ENCODE assay signal across 18 mouse cellular contexts in genomic region chr13:71350787-71351186, GRCm38 (mm10).
DNase-seq lines count a peak whose midpoint lies in the region; ATAC-seq and TF ChIP-seq lines count a peak whose summit lies in the region.
"Had no signal": no experiment of that assay in that cellular context is flagged by ENCODE, and none has a peak within 500 bp of the region (broad histone marks: within the 10 kb centered on the region; RNA-seq: fewer than 3 reads in every experiment).

No protein-coding gene starts in this region.

- peaks cover 14% of the 10 kb centered on the region; the same call in 1 of the 2 replicates for H3K27me3 ChIP-seq in forebrain, embryonic 14.5 days (replicated peaks; ENCODE audit: control insufficient read depth, insufficient read depth, low read length)
- no peaks in the 10 kb centered on the region for H3K27me3 ChIP-seq in forebrain, embryonic 10.5 days (ENCODE audit: poor library complexity, severe bottlenecking)
- H3K27me3 ChIP-seq in forebrain, postnatal 0 days (ENCODE audit: insufficient read depth, low read length), result no peaks in the 10 kb centered on the region
- peaks cover 9% of the 10 kb centered on the region; the same call in 1 of the 2 replicates for H3K27me3 ChIP-seq in forebrain, embryonic 12.5 days
- no peaks in the 10 kb centered on the region for H3K27me3 ChIP-seq in hindbrain, postnatal 0 days (ENCODE audit: insufficient read depth, low read length)
- no peaks in the 10 kb centered on the region for H3K27me3 ChIP-seq in hindbrain, embryonic 10.5 days (ENCODE audit: insufficient read depth, poor library complexity, severe bottlenecking)
- H3K27me3 ChIP-seq: embryonic facial prominence, embryonic 12.5 days had no signal

- 0 out of 2 replicates have a peak, but pooled peaks cover 2% of the 10 kb centered on the region for H3K4me1 ChIP-seq in forebrain, embryonic 14.5 days (ENCODE audit: control insufficient read depth, insufficient read depth, low read length)
- no peaks in the 10 kb centered on the region for H3K4me1 ChIP-seq in forebrain, embryonic 10.5 days
- no peaks in the 10 kb centered on the region for H3K4me1 ChIP-seq in forebrain, postnatal 0 days (ENCODE audit: insufficient read depth)
- no peaks in the 10 kb centered on the region for H3K4me1 ChIP-seq in forebrain, embryonic 12.5 days
- no peaks in the 10 kb centered on the region for H3K4me1 ChIP-seq in hindbrain, postnatal 0 days (ENCODE audit: insufficient read depth, low read length)
- H3K4me1 ChIP-seq in hindbrain, embryonic 10.5 days (replicated peaks), result no peaks in the 10 kb centered on the region
- H3K4me1 ChIP-seq: embryonic facial prominence, embryonic 10.5 days; embryonic facial prominence, embryonic 12.5 days had no signal

- H3K4me3 ChIP-seq in forebrain, embryonic 14.5 days (ENCODE audit: low read depth, low read length), result no peak overlapping the region
- no peak overlapping the region for H3K4me3 ChIP-seq in forebrain, embryonic 10.5 days
- H3K4me3 ChIP-seq in forebrain, postnatal 0 days (ENCODE audit: low read depth, low read length), result no peak overlapping the region
- H3K4me3 ChIP-seq in forebrain, embryonic 12.5 days (replicated peaks), result no peak overlapping the region
- no peak overlapping the region for H3K4me3 ChIP-seq in hindbrain, postnatal 0 days (ENCODE audit: low read length)
- H3K4me3 ChIP-seq in hindbrain, embryonic 10.5 days, result no peak overlapping the region
- H3K4me3 ChIP-seq: embryonic facial prominence, embryonic 10.5 days; embryonic facial prominence, embryonic 12.5 days had no signal

- DNase-seq in forebrain, embryonic 14.5 days (ENCODE audit: low spot score), result peak; percentile 73
- DNase-seq in forebrain, embryonic 10.5 days (ENCODE audit: extremely low spot score, low spot score), result no peak
- peak; percentile 41 for DNase-seq in forebrain, postnatal 0 days
- peak; percentile 8 for DNase-seq in hindbrain, postnatal 0 days (ENCODE audit: low spot score)
- DNase-seq in hindbrain, embryonic 10.5 days (ENCODE audit: low spot score), result no peak
- peak; percentile 81 for DNase-seq in brain, embryonic 14.5 days (ENCODE audit: low read depth)
- no peak for DNase-seq in right cerebral cortex, postnatal 10 days (ENCODE audit: low spot score in 2 of 2)
- DNase-seq: adrenal gland, adult 2 months; adrenal gland, postnatal 10 days; adrenal gland, postnatal 25 days; cerebellum, adult 11-12 months; cerebellum, adult 2 months; cerebellum, adult 9-10 months; cerebellum, postnatal 10 days; cerebellum, postnatal 25 days had no signal

- no peak for TF ChIP-seq POLR2A in brain, embryonic 14.5 days (IDR thresholded peaks at IDR 0.05; ENCODE audit: borderline replicate concordance, extremely low read depth, insufficient read depth, insufficient read length, poor library complexity, severe bottlenecking)

- no peak overlapping the region for H3K4me2 ChIP-seq in forebrain, embryonic 14.5 days (ENCODE audit: low read length)
- peak overlapping the region; percentile 1; the same call in 1 of the 2 replicates for H3K4me2 ChIP-seq in forebrain, postnatal 0 days (ENCODE audit: low read depth)
- H3K4me2 ChIP-seq in forebrain, embryonic 12.5 days, result no peak overlapping the region
- no peak overlapping the region for H3K4me2 ChIP-seq in hindbrain, postnatal 0 days (ENCODE audit: low read depth, low read length)
- H3K4me2 ChIP-seq: embryonic facial prominence, embryonic 12.5 days had no signal

- WGBS in forebrain, embryonic 14.5 days, result 14% methylated on average over 7 of the region's 7 CpGs
- WGBS in forebrain, embryonic 10.5 days, result 87% methylated on average over 7 of the region's 7 CpGs
- 17% methylated on average over 7 of the region's 7 CpGs for WGBS in forebrain, postnatal 0 days
- WGBS in forebrain, embryonic 12.5 days, result 57% methylated on average over 7 of the region's 7 CpGs
- 58% methylated on average over 7 of the region's 7 CpGs for WGBS in hindbrain, postnatal 0 days
- WGBS in hindbrain, embryonic 10.5 days, result 90% methylated on average over 7 of the region's 7 CpGs

- no peaks in the 10 kb centered on the region for H3K9me3 ChIP-seq in forebrain, embryonic 14.5 days (replicated peaks; ENCODE audit: control insufficient read depth, low read length)
- no peaks in the 10 kb centered on the region for H3K9me3 ChIP-seq in forebrain, embryonic 10.5 days
- H3K9me3 ChIP-seq in forebrain, postnatal 0 days (ENCODE audit: low read length), result no peaks in the 10 kb centered on the region
- no peaks in the 10 kb centered on the region for H3K9me3 ChIP-seq in forebrain, embryonic 12.5 days
- H3K9me3 ChIP-seq in hindbrain, postnatal 0 days (ENCODE audit: low read length), result no peaks in the 10 kb centered on the region
- no peaks in the 10 kb centered on the region for H3K9me3 ChIP-seq in hindbrain, embryonic 10.5 days
- H3K9me3 ChIP-seq: embryonic facial prominence, embryonic 10.5 days; embryonic facial prominence, embryonic 12.5 days had no signal

- no peak for TF ChIP-seq CTCF in forebrain, postnatal 0 days (IDR thresholded peaks at IDR 0.05; ENCODE audit: low read depth)
- no peak for TF ChIP-seq CTCF in hindbrain, postnatal 0 days (IDR thresholded peaks at IDR 0.05; ENCODE audit: low read depth)
- TF ChIP-seq CTCF in brain, embryonic 14.5 days (IDR thresholded peaks at IDR 0.05; ENCODE audit: borderline replicate concordance, extremely low read depth, insufficient read depth, insufficient read length), result no peak

- H3K9ac ChIP-seq in forebrain, embryonic 14.5 days (ENCODE audit: low read length), result no peak overlapping the region
- H3K9ac ChIP-seq in forebrain, postnatal 0 days, result no peak overlapping the region
- H3K9ac ChIP-seq in forebrain, embryonic 12.5 days, result no peak overlapping the region
- no peak overlapping the region for H3K9ac ChIP-seq in hindbrain, postnatal 0 days (replicated peaks; ENCODE audit: low read length)
- H3K9ac ChIP-seq: embryonic facial prominence, embryonic 12.5 days had no signal

- 0 out of 2 replicates have a peak, but pooled peaks have one; percentile 48 for ATAC-seq in forebrain, embryonic 14.5 days
- ATAC-seq in forebrain, postnatal 0 days, result no peak; the same call in 1 of the 2 replicates
- ATAC-seq in forebrain, embryonic 12.5 days (ENCODE audit: low FRiP score), result no peak
- ATAC-seq in hindbrain, postnatal 0 days, result no peak

- H3K27ac ChIP-seq in forebrain, embryonic 14.5 days (ENCODE audit: low read depth, low read length), result no peak overlapping the region
- H3K27ac ChIP-seq in forebrain, embryonic 10.5 days, result no peak overlapping the region
- H3K27ac ChIP-seq in forebrain, postnatal 0 days (ENCODE audit: low read depth, low read length), result no peak overlapping the region
- no peak overlapping the region for H3K27ac ChIP-seq in forebrain, embryonic 12.5 days
- H3K27ac ChIP-seq in hindbrain, postnatal 0 days, result no peak overlapping the region
- H3K27ac ChIP-seq in hindbrain, embryonic 10.5 days, result no peak overlapping the region
- H3K27ac ChIP-seq: embryonic facial prominence, embryonic 10.5 days; embryonic facial prominence, embryonic 12.5 days had no signal

- H3K36me3 ChIP-seq in forebrain, embryonic 14.5 days (ENCODE audit: control insufficient read depth, insufficient read depth, low read length), result no peaks in the 10 kb centered on the region
- no peaks in the 10 kb centered on the region for H3K36me3 ChIP-seq in forebrain, embryonic 10.5 days (replicated peaks)
- no peaks in the 10 kb centered on the region for H3K36me3 ChIP-seq in forebrain, postnatal 0 days (ENCODE audit: insufficient read depth)
- H3K36me3 ChIP-seq in forebrain, embryonic 12.5 days (replicated peaks), result no peaks in the 10 kb centered on the region
- no peaks in the 10 kb centered on the region for H3K36me3 ChIP-seq in hindbrain, postnatal 0 days (ENCODE audit: insufficient read depth, low read length)
- H3K36me3 ChIP-seq in hindbrain, embryonic 10.5 days, result no peaks in the 10 kb centered on the region
- H3K36me3 ChIP-seq: embryonic facial prominence, embryonic 10.5 days; embryonic facial prominence, embryonic 12.5 days had no signal

Comparison
In these comparisons a context has a peak if more than half of its experiments do, and no peak if none do; other contexts are left out.
1. DNase-seq: peak in forebrain, embryonic 14.5 days (single experiment), forebrain, postnatal 0 days (single experiment), hindbrain, postnatal 0 days (single experiment) and brain, embryonic 14.5 days (single experiment); none in forebrain, embryonic 10.5 days (single experiment), hindbrain, embryonic 10.5 days (single experiment) and right cerebral cortex, postnatal 10 days (0 of 2).